Mouse (Mus musculus) kidney, embryonic 16.5 days (tissue): ENCODE measurements around the gene Ube2v1. TPM values are rescaled to one million over a fixed set of nuclear protein-coding genes. Genes with fewer than 3 reads are reported as not detected.

ENCODE experiments used
- ATAC-seq: fragments of 200-750 bp; cut with Nextera tagmentation; 2 replicates; pipeline ENCODE4 v1.8.0; 2017; ENCODE audit warnings: moderate TSS enrichment; ENCODE audit not compliant: low FRiP score, low TSS enrichment
- H3K27ac ChIP-seq: fragments of 300-500 bp; sonication (generic); 2 replicates; pipeline ENCODE4 v1.5.1; 2014; ENCODE audit warnings: low read length
- H3K27me3 ChIP-seq: fragments of 300-500 bp; sonication (generic); 2 replicates; pipeline ENCODE4 v1.6.1; 2014; ENCODE audit warnings: low read length, control low read depth, mixed read lengths; ENCODE audit not compliant: insufficient read depth
- H3K36me3 ChIP-seq: fragments of 300-500 bp; sonication (generic); 2 replicates; pipeline ENCODE4 v1.6.1; 2014; ENCODE audit warnings: low read length, control low read depth, mixed read lengths; ENCODE audit not compliant: insufficient read depth
- H3K4me1 ChIP-seq: fragments of 300-500 bp; sonication (generic); 2 replicates; pipeline ENCODE4 v1.6.1; 2014; ENCODE audit warnings: low read length, control low read depth, mixed read lengths; ENCODE audit not compliant: insufficient read depth
- H3K4me2 ChIP-seq: fragments of 300-500 bp; sonication (generic); replicated peaks from 2 replicates; pipeline ENCODE4 v1.6.1; 2014; ENCODE audit warnings: low read depth, low read length
- H3K4me3 ChIP-seq: fragments of 300-500 bp; sonication (generic); 2 replicates; pipeline ENCODE4 v1.5.1; 2014; ENCODE audit warnings: mild to moderate bottlenecking, low read length
- H3K9ac ChIP-seq: fragments of 300-500 bp; sonication (generic); replicated peaks from 2 replicates; pipeline ENCODE4 v1.6.1; 2014; ENCODE audit warnings: low read length
- H3K9me3 ChIP-seq: fragments of 300-500 bp; sonication (generic); 2 replicates; pipeline ENCODE4 v1.6.1; 2016; ENCODE audit warnings: low read length, control low read depth
- WGBS: fragments of 180-500 bp; shearing (Covaris S2); extraction: QIAGEN DNeasy Blood & Tissue Kit; methylation state at CpG from one replicate; pipeline ENCODE4 v1.1.7; 2014; 5-methylcytosine and 5-hydroxymethylcytosine counted together
- polyA plus RNA-seq: library from polyadenylated mRNA; unstranded; fragments of >200 nt; fragmentation: Nextera tagmentation; extraction: Ambion mirVana; gene quantifications from 2 replicates; pipeline ENCODE4 v1.2.1, GENCODE M21; 2015

Gene Ube2v1
- polyA plus RNA-seq, 1 experiment from 2014 or later: 319 TPM

- Histone ChIP-seq H3K4me2 (no peak overlapping the region), H3K27ac (no peak overlapping the region), H3K9ac (no peak overlapping the region), H3K4me1 (peaks cover 52% of the 10 kb centered on the region), H3K4me3 (no peak overlapping the region), H3K27me3 (no peaks in the 10 kb centered on the region), H3K36me3 (no peaks in the 10 kb centered on the region), H3K9me3 (no peaks in the 10 kb centered on the region)
- WGBS: 66% methylated on average over 5 of the region's 5 CpGs
- ATAC-seq: no peak
Observed at GRCm38 (mm10) chr2:167599195-167599594, 32.7 kb downstream of the Ube2v1 start.

- Histone ChIP-seq H3K4me3 (peak overlapping the region; percentile 32), H3K4me2 (peak overlapping the region; percentile 54), H3K9ac (peak overlapping the region; percentile 61), H3K36me3 (no peaks in the 10 kb centered on the region), H3K27me3 (no peaks in the 10 kb centered on the region), H3K27ac (peak overlapping the region; percentile 95), H3K4me1 (peaks cover 63% of the 10 kb centered on the region), H3K9me3 (no peaks in the 10 kb centered on the region)
- peak; percentile 79 for ATAC-seq
- 15% methylated on average over 38 of the region's 40 CpGs for WGBS
Observed at GRCm38 (mm10) chr2:167597492-167598186, 34.3 kb downstream of the Ube2v1 start.

- Histone ChIP-seq H3K4me1 (peaks cover 63% of the 10 kb centered on the region), H3K27ac (peak overlapping the region; percentile 95), H3K4me3 (peak overlapping the region; percentile 32), H3K9ac (peak overlapping the region; percentile 61), H3K36me3 (no peaks in the 10 kb centered on the region), H3K4me2 (peak overlapping the region; percentile 54), H3K27me3 (no peaks in the 10 kb centered on the region), H3K9me3 (no peaks in the 10 kb centered on the region)
- ATAC-seq: peak; percentile 21
- 18% methylated on average over 27 of the region's 27 CpGs for WGBS
Observed at GRCm38 (mm10) chr2:167596726-167597491, 35.0 kb downstream of the Ube2v1 start.

- Histone ChIP-seq H3K4me1 (peaks cover 67% of the 10 kb centered on the region), H3K4me2 (no peak overlapping the region), H3K9me3 (no peaks in the 10 kb centered on the region), H3K4me3 (no peak overlapping the region), H3K27me3 (no peaks in the 10 kb centered on the region), H3K27ac (peak overlapping the region; percentile 93), H3K36me3 (no peaks in the 10 kb centered on the region), H3K9ac (peak overlapping the region; percentile 52; the same call in 1 of the 2 replicates)
- WGBS: 38% methylated on average over 4 of the region's 4 CpGs
- no peak for ATAC-seq
Observed at GRCm38 (mm10) chr2:167596262-167596661, 35.6 kb downstream of the Ube2v1 start.

- Histone ChIP-seq H3K9me3 (no peaks in the 10 kb centered on the region), H3K4me1 (peaks cover 67% of the 10 kb centered on the region), H3K27ac (peak overlapping the region; percentile 93), H3K9ac (peak overlapping the region; percentile 52; the same call in 1 of the 2 replicates), H3K27me3 (no peaks in the 10 kb centered on the region), H3K4me3 (no peak overlapping the region), H3K36me3 (no peaks in the 10 kb centered on the region), H3K4me2 (no peak overlapping the region)
- ATAC-seq: 0 out of 2 replicates have a peak, but pooled peaks have one; percentile 3
- 26% methylated on average over 14 of the region's 14 CpGs for WGBS
Observed at GRCm38 (mm10) chr2:167595761-167596171, 36.1 kb downstream of the Ube2v1 start.

- Histone ChIP-seq H3K4me2 (no peak overlapping the region), H3K27ac (peak overlapping the region; percentile 93), H3K27me3 (no peaks in the 10 kb centered on the region), H3K4me1 (peaks cover 56% of the 10 kb centered on the region), H3K9ac (0 out of 2 replicates have a peak overlapping the region, but pooled peaks have one; percentile 34), H3K36me3 (no peaks in the 10 kb centered on the region), H3K9me3 (no peaks in the 10 kb centered on the region), H3K4me3 (no peak overlapping the region)
- ATAC-seq: peak; percentile 60
- 15% methylated on average over 10 of the region's 10 CpGs for WGBS
Observed at GRCm38 (mm10) chr2:167594444-167594934, 37.4 kb downstream of the Ube2v1 start.

- no peak overlapping the region for H3K4me2 ChIP-seq
- no peak for ATAC-seq
- peaks cover 64% of the 10 kb centered on the region for H3K4me1 ChIP-seq
- H3K9ac ChIP-seq: 0 out of 2 replicates have a peak overlapping the region, but pooled peaks have one; percentile 41
- H3K36me3 ChIP-seq: no peaks in the 10 kb centered on the region
- H3K27ac ChIP-seq: peak overlapping the region; percentile 93
- H3K9me3 ChIP-seq: no peaks in the 10 kb centered on the region
- WGBS: 76% methylated on average over 4 of the region's 4 CpGs
- no peak overlapping the region for H3K4me3 ChIP-seq
- H3K27me3 ChIP-seq: no peaks in the 10 kb centered on the region
Observed at GRCm38 (mm10) chr2:167593551-167594250, 38.2 kb downstream of the Ube2v1 start.

GRCm38 (mm10) chr2:167588774-167589577 is 42.9 kb downstream of the Ube2v1 start:
- peak overlapping the region; percentile 61 for H3K9ac ChIP-seq
- no peaks in the 10 kb centered on the region for H3K36me3 ChIP-seq
- H3K27ac ChIP-seq: peak overlapping the region; percentile 79
- H3K27me3 ChIP-seq: no peaks in the 10 kb centered on the region
- H3K4me1 ChIP-seq: peaks cover 54% of the 10 kb centered on the region
- peak overlapping the region; percentile 45 for H3K4me2 ChIP-seq
- peak overlapping the region; percentile 33 for H3K4me3 ChIP-seq
- H3K9me3 ChIP-seq: no peaks in the 10 kb centered on the region
- WGBS: 16% methylated on average over 21 of the region's 21 CpGs
- peak; percentile 41; the same call in 1 of the 2 replicates for ATAC-seq

- Histone ChIP-seq H3K27me3 (no peaks in the 10 kb centered on the region), H3K27ac (peak overlapping the region; percentile 52; the same call in 1 of the 2 replicates), H3K36me3 (no peaks in the 10 kb centered on the region), H3K4me1 (peaks cover 59% of the 10 kb centered on the region), H3K4me3 (no peak overlapping the region), H3K9me3 (no peaks in the 10 kb centered on the region), H3K9ac (no peak overlapping the region), H3K4me2 (no peak overlapping the region)
- WGBS: 12% methylated on average over 9 of the region's 9 CpGs
- 0 out of 2 replicates have a peak, but pooled peaks have one; percentile 6 for ATAC-seq
Observed at GRCm38 (mm10) chr2:167586976-167587375, 44.9 kb downstream of the Ube2v1 start.
